Mouse (Mus musculus) liver, embryonic 11.5 days (tissue): Measurements from ENCODE around the gene Plekhh2. TPM values are rescaled to one million over a fixed set of nuclear protein-coding genes. Genes with fewer than 3 reads are reported as not detected.

Experiments used
- ATAC-seq: fragments of 200-750 bp; cut with Nextera tagmentation; replicated peaks from 2 replicates; pipeline ENCODE4 v1.8.0; 2017; ENCODE audit warnings: moderate number of reproducible peaks, mild to moderate bottlenecking, moderate TSS enrichment, moderate library complexity; ENCODE audit not compliant: low FRiP score
- DNase-seq: peaks from one replicate; pipeline ENCODE4 v3.0.0-alpha.2; 2017; ENCODE audit warnings: low spot score
- H3K27ac ChIP-seq: fragments of 300-500 bp; sonication (generic); 2 replicates; pipeline ENCODE4 v1.5.1; 2014; ENCODE audit warnings: mild to moderate bottlenecking, low read depth, low read length, control low read depth
- H3K27me3 ChIP-seq: fragments of 300-500 bp; sonication (generic); replicated peaks from 2 replicates; pipeline ENCODE4 v1.6.1; 2014; ENCODE audit warnings: low read length, mixed read lengths; ENCODE audit not compliant: control insufficient read depth, insufficient read depth
- H3K36me3 ChIP-seq: fragments of 300-500 bp; sonication (generic); 2 replicates; pipeline ENCODE4 v1.6.1; 2014; ENCODE audit warnings: mild to moderate bottlenecking, low read length, moderate library complexity, mixed read lengths; ENCODE audit not compliant: control insufficient read depth, insufficient read depth
- H3K4me1 ChIP-seq: fragments of 300-500 bp; sonication (generic); replicated peaks from 2 replicates; pipeline ENCODE4 v1.6.1; 2014; ENCODE audit warnings: low read length, mixed read lengths; ENCODE audit not compliant: control insufficient read depth, insufficient read depth
- H3K4me2 ChIP-seq: fragments of 300-500 bp; sonication (generic); 2 replicates; pipeline ENCODE4 v1.6.1; 2014; ENCODE audit warnings: mild to moderate bottlenecking, control low read depth, moderate library complexity
- H3K4me3 ChIP-seq: fragments of 300-500 bp; sonication (generic); 2 replicates; pipeline ENCODE4 v1.5.1; 2014; ENCODE audit warnings: low read depth, low read length, control low read depth
- H3K9ac ChIP-seq: fragments of 300-500 bp; sonication (generic); 2 replicates; pipeline ENCODE4 v1.6.1; 2014; ENCODE audit warnings: low read depth, low read length, control low read depth
- H3K9me3 ChIP-seq: fragments of 300-500 bp; sonication (generic); 2 replicates; pipeline ENCODE4 v1.6.1; 2016; ENCODE audit warnings: low read length, inconsistent platforms, mixed read lengths; ENCODE audit not compliant: control insufficient read depth
- WGBS: fragments of 180-500 bp; shearing (Covaris S2); extraction: QIAGEN DNeasy Blood & Tissue Kit; methylation state at CpG from one replicate; pipeline ENCODE4 v1.1.7; 2014; 5-methylcytosine and 5-hydroxymethylcytosine counted together
- polyA plus RNA-seq: library from polyadenylated mRNA; unstranded; fragments of >200 nt; fragmentation: Nextera tagmentation; extraction: Ambion mirVana; gene quantifications from 2 replicates; pipeline ENCODE4 v1.2.1, GENCODE M21; 2014

Gene Plekhh2
- polyA plus RNA-seq, 1 experiment from 2014 or later = 2.4 TPM

DNA sequence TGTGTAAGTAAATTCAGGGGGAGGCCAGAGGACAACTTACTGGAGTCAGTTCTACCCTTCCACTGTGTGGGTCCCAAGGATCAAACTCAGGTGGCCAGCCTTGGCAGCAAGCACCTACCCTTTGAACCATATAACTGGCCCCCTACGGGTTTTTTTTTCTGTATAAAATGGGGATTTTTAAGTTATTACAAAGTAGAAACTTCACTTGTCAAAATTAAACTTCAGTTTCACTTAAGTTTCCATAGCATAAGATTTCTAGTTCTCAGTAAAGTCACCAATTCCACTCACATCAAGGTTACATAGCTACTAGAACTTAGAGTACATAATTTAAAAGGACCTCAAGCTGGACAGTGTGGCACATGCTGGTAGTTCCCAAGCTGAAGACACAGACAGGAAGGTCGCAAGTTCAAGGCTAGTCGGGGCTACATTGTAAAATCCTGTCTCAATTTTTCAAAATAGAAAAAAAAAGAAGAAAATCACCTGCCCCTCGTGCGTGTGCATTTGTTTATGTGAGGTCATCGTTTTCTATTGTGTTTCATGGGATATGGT lies 104.9 kb downstream of the Plekhh2 start:
- Histone ChIP-seq H3K27ac (no peak overlapping the region), H3K27me3 (no peaks in the 10 kb centered on the region), H3K36me3 (no peaks in the 10 kb centered on the region), H3K4me1 (no peaks in the 10 kb centered on the region), H3K4me3 (no peak overlapping the region), H3K9me3 (0 out of 2 replicates have a peak, but pooled peaks cover 2% of the 10 kb centered on the region), H3K9ac (no peak overlapping the region), H3K4me2 (no peak overlapping the region)
- 78% methylated on average over 6 of the region's 6 CpGs for WGBS
- no peak for DNase-seq
- ATAC-seq = no peak

DNA sequence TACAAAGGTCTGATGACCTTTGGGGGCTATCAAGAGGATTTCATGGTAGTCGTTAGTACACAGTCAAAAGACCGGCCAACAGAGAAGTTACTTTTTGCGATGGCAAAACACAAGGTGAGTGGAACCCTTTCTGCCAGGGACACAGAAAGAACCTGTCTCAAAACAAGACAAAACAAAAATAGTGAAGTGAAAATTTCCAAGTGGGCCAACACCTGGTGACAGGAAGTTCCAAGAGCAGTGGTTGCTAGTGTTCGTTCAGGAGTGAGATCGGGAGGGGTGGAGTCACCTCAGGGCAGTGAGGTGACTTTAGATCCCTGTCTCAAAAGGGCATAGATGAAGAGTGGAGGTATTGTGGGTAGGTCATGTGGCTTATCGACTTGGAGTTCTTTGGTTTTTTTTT lies 106.3 kb downstream of the Plekhh2 start:
- Histone ChIP-seq H3K36me3 (no peaks in the 10 kb centered on the region), H3K27ac (no peak overlapping the region), H3K4me3 (no peak overlapping the region), H3K4me2 (no peak overlapping the region), H3K9ac (no peak overlapping the region), H3K9me3 (0 out of 2 replicates have a peak, but pooled peaks cover 2% of the 10 kb centered on the region), H3K4me1 (no peaks in the 10 kb centered on the region), H3K27me3 (no peaks in the 10 kb centered on the region)
- WGBS = 88% methylated on average over 6 of the region's 6 CpGs
- no peak for ATAC-seq
- DNase-seq = no peak

DNA sequence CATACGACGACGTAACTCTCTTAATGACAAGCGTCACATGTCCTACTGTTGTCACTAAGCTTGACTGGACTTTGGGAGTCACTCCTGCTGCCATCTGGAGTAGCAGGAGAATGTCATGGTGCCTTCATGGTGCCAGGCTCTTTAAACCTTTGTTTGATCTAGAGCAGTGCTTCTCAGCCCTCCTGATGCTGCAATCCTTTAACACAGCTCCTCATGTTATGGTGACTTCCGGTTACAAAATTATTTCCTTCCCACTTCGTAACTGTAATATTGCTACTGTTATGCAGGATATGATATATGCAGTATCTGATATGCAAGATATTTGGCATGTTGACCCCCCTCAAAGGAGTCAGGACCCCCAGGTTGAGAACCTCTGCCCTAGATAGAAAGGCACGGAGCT lies 107.4 kb downstream of the Plekhh2 start:
- 87% methylated on average over 7 of the region's 7 CpGs for WGBS
- Histone ChIP-seq H3K27ac (no peak overlapping the region), H3K27me3 (no peaks in the 10 kb centered on the region), H3K9ac (no peak overlapping the region), H3K4me3 (no peak overlapping the region), H3K9me3 (no peaks in the 10 kb centered on the region), H3K4me1 (no peaks in the 10 kb centered on the region), H3K36me3 (no peaks in the 10 kb centered on the region), H3K4me2 (no peak overlapping the region)
- no peak for DNase-seq
- no peak for ATAC-seq

DNA sequence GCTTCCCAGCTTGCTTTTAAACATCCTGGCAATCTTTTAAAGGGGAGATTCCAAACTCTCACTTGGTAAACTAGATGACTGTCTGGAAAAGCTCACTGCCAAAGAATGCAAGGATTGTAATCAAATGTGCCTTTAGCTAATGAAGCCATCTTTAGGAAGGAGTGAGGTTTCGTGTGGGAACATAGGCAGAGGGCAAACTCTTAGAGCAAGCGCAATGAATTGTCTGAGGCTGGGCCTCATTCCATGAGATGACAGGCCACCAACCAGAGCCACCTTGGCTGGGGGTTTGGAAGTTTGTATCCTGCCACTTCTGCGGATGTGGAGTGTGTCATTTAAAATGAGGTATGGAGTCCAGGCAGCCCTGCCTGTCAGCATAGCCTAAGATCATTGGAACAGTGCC lies 108.4 kb downstream of the Plekhh2 start:
- Histone ChIP-seq H3K4me3 (no peak overlapping the region), H3K9ac (no peak overlapping the region), H3K27ac (no peak overlapping the region), H3K27me3 (no peaks in the 10 kb centered on the region), H3K4me2 (no peak overlapping the region), H3K9me3 (no peaks in the 10 kb centered on the region), H3K36me3 (no peaks in the 10 kb centered on the region), H3K4me1 (no peaks in the 10 kb centered on the region)
- WGBS = 72% methylated on average over 3 of the region's 3 CpGs
- no peak for ATAC-seq
- DNase-seq = no peak

DNA sequence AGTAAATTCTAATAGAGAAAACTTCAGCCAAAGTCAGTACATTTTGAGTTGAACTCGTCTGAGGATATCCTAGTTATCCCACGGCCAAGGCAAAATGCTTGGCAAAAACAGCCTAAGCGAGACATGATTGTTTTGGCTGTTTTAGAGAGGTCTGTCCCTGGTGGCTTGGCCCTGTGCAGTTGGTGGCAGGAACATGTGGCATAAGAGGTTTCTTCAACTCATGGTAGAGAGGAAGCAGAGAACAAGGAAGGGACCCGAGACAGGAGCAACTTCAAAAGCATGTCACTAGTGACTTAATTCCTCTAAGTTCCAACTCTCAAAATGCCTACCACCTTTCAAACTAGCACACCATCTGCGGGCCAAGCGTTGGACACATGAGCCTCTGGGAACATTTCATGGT lies 108.9 kb downstream of the Plekhh2 start:
- 80% methylated on average over 6 of the region's 6 CpGs for WGBS
- Histone ChIP-seq H3K9ac (no peak overlapping the region), H3K27ac (no peak overlapping the region), H3K9me3 (no peaks in the 10 kb centered on the region), H3K4me1 (no peaks in the 10 kb centered on the region), H3K4me2 (no peak overlapping the region), H3K27me3 (no peaks in the 10 kb centered on the region), H3K4me3 (no peak overlapping the region), H3K36me3 (no peaks in the 10 kb centered on the region)
- ATAC-seq (no peak), DNase-seq (no peak)

DNA sequence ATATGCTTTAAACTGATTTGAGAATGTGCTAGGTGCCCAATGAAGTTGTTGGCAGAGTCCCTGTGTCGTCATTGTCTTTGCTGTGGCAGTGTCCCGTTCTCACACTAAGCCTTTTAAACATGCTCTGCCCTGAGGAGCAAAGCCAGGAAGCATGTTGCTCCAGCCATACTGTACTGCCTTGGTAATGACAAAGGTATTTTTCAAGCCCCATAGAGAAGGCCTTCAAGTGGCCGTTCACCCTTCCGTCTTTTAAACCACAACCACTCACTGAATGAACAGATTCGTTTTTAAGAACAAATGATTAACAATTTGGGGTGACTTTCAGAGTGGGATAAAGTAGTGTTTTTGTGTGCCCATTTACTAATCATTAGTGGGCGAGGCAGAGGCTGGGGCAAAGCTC lies 109.5 kb downstream of the Plekhh2 start:
- Histone ChIP-seq H3K4me2 (no peak overlapping the region), H3K27ac (no peak overlapping the region), H3K9me3 (no peaks in the 10 kb centered on the region), H3K27me3 (no peaks in the 10 kb centered on the region), H3K4me3 (no peak overlapping the region), H3K4me1 (no peaks in the 10 kb centered on the region), H3K9ac (no peak overlapping the region), H3K36me3 (no peaks in the 10 kb centered on the region)
- no peak for DNase-seq
- 83% methylated on average over 6 of the region's 6 CpGs for WGBS
- ATAC-seq = no peak

DNA sequence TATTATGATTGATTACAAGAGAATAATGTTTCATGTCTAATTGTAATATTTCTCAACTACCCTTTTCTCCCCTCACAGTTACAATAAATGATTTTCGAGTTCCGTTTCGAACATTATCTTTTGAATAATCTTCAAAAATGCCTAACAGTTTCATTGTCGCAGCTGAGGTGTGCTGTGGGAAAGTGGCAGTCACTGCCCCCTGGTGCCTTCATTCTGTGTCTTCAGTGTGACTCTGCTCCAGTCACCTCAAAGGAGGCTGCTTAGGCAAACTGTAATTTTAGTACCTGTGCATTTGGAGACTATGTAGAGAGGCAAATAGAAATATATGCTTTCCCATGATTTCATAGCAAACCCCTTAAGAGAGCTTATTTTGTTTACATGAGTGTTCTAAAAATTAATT lies 110.3 kb downstream of the Plekhh2 start:
- Histone ChIP-seq H3K27me3 (no peaks in the 10 kb centered on the region), H3K4me3 (no peak overlapping the region), H3K36me3 (no peaks in the 10 kb centered on the region), H3K9me3 (no peaks in the 10 kb centered on the region), H3K4me2 (no peak overlapping the region), H3K27ac (no peak overlapping the region), H3K4me1 (0 out of 2 replicates have a peak, but pooled peaks cover 2% of the 10 kb centered on the region), H3K9ac (no peak overlapping the region)
- 83% methylated on average over 4 of the region's 4 CpGs for WGBS
- DNase-seq (no peak), ATAC-seq (no peak)

DNA sequence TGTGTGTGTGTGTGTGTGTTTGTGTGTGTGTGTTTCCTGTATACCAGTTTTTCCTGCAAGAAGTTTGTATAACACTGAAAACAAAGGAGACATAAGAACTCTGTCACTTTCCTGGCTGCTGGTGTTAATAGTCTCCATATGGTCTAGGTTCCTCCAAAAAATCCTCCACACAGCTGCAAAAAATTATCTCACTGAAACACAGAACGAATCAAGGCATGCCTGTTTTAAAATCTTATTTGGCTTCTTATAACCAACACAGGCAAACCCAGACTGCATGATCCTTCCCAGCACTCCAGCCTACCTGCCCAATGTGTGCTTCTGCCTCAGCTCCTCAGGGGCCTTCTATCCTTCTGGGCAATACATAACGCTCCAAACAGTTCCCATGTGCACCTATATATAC lies 111.2 kb downstream of the Plekhh2 start:
- Histone ChIP-seq H3K9ac (no peak overlapping the region), H3K36me3 (no peaks in the 10 kb centered on the region), H3K4me1 (0 out of 2 replicates have a peak, but pooled peaks cover 2% of the 10 kb centered on the region), H3K9me3 (no peaks in the 10 kb centered on the region), H3K4me2 (no peak overlapping the region), H3K4me3 (no peak overlapping the region), H3K27me3 (no peaks in the 10 kb centered on the region), H3K27ac (no peak overlapping the region)
- ATAC-seq (no peak), DNase-seq (no peak)
- 44% methylated on average over 2 of the region's 2 CpGs for WGBS

DNA sequence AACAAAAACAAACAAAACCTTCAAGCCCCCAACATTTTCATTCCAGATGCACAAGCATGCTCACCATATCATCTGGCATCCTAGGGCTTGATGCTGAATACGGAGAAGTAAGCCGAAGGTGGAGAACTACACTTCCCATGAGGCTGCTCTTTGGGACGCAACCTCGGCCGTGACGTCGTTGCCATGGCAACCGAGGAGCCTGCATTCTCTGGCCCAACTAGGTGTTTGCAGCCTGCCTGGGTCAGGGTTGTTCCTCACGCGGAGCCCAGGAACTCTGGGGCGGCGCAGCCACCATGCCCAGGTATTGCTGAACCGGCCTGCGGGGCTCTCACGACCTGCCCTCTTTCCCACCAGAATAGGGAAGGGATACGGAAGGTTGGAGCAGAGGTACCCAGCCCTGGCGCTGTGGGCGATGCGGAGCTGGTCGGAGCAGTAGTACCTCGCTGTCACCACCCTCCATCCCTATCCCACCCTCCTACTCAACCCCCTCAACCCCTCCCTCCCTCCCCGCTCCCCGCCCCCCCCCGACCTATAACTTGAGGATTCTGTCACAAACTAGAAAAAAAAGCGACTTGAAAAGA lies 114.7 kb downstream of the Plekhh2 start, which contains the start of gene Dync2li1:
Gene Dync2li1, plus strand, starts transcription at position 221 of the 581 bp plus-strand sequence.
- Histone ChIP-seq H3K27ac (no peak within 1 kb of the TSS), H3K9ac (peak within 1 kb of the TSS; percentile 35; the same call in 1 of the 2 replicates), H3K27me3 (no peaks in the 10 kb centered on the region), H3K4me3 (peak within 1 kb of the TSS; percentile 59), H3K4me1 (0 out of 2 replicates have a peak, but pooled peaks cover 2% of the 10 kb centered on the region), H3K9me3 (no peaks in the 10 kb centered on the region), H3K36me3 (no peaks in the 10 kb centered on the region), H3K4me2 (peak within 1 kb of the TSS; percentile 77)
- DNase-seq = peak; percentile 82
- ATAC-seq = peak; percentile 89
- WGBS = under 1% methylated on average over 25 of the region's 25 CpGs
